Mouse (Mus musculus) stomach, postnatal 0 days (tissue): ENCODE results near the gene Rnd1.

Source experiments
- CTCF ChIP-seq: IDR thresholded peaks from 2 replicates; pipeline ENCODE4 v1.5.1; 2016; ENCODE audit warnings: antibody characterized with exemption, low read depth, mild to moderate bottlenecking, moderate library complexity
- EP300 ChIP-seq: optimal IDR thresholded peaks from 2 replicates; pipeline ENCODE3; 2016; ENCODE audit warnings: antibody characterized with exemption

DNA sequence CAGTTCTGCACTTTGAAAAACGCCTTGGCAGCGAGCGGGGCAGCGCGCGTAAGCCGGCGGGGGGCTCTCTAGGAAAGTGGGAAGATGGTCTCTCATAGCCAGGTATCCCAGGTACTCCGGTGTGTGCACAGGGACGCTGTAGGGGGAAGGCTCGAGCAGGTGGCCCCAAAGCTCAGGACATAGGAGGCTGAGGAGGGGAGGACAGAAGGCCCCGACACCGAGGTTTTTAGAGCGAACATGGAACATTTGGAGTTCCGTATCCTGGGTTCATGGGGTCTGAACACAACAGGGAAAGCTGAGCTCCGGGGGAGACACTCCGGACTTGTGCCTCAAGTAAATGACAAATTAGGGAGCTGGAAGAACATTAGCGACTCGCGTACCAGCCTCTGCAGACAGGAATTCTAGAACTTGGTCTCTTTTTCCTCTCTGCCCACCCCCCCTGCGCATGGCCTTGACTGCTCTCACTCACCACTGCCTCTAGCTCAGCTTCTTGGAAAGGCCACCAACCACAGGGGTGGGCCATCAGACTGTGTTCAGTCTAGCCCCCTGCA, 41.9 kb downstream of the Rnd1 start:
- TF ChIP-seq CTCF (peak; percentile 6; the same call in 1 of the 2 replicates), EP300 (no peak)
